Mouse (Mus musculus) heart, postnatal 25 days (tissue): Measurements from ENCODE around the gene Ubqln1. TPM values are rescaled to one million over a fixed set of nuclear protein-coding genes. Genes with fewer than 3 reads are reported as not detected.

Experiments used
- DNase-seq: peaks from one replicate; pipeline ENCODE4 v3.0.0; 2022; ENCODE audit warnings: low spot score
- intact Hi-C: fragments of 180-260 bp; cut with DNase I; formaldehyde crosslinking; loops from one replicate; pipeline ENCODE4 v1.15.1; 2025
- total RNA-seq, 2 experiments: library from RNA; stranded (reverse); gene quantifications; 2 replicates each; pipeline ENCODE4 v1.2.3; 2021

The Ubqln1 gene
- total RNA-seq, 2 experiments from 2014 or later, result 48.2 to 50.2 TPM

DNA sequence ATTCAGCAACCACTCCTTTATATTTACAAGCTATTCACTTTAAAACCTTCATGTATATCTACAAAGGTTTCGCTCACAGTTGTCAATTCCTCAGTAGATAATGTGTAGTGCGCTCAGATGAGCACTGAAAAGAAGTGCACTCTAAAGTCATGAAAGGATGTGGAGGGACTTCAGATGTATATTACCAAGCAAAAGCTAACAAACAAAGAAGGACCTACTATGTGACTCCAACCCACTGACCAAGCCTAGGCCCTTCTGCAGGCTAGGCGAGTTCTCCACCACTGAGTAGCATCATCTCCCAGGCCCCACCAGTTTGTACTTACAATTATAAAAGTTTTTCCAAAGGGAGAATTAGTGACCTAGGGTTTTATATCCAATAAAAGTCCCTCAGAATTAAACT lies 11.3 kb downstream of the Ubqln1 start:
- intact Hi-C loops, result loop anchor here (5.0 kb wide), 1 partner anchor 37 kb away; no protein-coding TSS in a partner anchor
- no peak for DNase-seq

DNA sequence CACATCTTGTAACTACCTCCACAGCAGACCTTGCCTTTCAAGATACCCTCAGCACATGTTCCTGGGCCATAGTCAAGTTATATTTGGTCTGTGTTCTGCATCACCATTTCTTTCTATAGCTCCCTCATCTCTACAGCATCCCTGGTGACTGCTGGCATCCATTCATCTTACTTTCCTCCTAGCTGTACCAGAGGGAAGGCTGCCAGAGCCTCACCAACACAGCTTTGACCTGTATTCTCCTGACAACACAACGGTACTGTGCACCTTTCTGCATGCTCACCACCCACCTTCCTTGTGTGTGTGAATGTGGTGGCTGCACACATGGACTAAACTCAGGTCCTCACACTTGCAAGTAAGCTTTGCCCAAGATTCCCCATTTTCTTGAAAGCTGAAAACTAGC lies 12.6 kb downstream of the Ubqln1 start:
- intact Hi-C loops, result loop anchor here (5.0 kb wide), 1 partner anchor 36 kb away; no protein-coding TSS in a partner anchor
- no peak for DNase-seq

DNA sequence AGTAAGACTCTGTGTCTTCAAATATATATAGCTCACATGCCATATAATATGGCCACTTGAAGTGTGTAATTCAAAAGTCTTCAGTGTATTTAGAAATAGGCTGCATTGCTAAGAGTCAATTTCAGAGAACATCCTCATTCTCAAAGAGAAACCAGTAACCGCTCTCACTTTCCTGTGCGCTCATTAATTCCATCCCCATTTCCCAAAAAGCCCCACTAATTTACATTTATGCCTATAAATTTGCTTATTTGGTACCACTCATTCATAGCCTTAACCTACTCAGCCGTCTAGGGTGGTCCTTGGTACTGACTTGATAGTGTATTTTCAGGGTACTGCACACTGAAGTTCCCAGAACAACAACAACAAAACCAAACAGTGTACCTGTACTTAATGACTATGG lies 13.5 kb downstream of the Ubqln1 start:
- intact Hi-C loops, result loop anchor here (5.0 kb wide), 1 partner anchor 35 kb away; no protein-coding TSS in a partner anchor
- no peak for DNase-seq

DNA sequence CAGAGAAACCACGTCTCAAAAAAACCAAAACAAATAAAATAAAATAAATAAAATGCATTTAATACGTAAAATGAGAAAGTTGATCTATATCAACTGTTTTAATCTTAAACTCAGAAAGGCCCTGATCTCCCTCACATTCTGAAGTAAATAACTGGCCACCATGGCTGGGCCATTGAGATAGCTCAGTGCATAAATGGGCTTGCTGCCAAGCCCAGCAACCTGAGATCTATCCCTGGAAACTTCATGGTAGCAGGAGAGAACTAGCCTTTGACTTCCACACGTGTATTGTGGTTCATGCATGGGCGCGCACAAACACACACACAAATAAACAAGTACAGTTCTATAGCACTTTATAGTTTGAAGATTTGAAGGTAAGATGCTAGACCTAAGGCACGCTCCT lies 14.1 kb downstream of the Ubqln1 start:
- intact Hi-C loops, result loop anchor here (5.0 kb wide), 1 partner anchor 34 kb away; no protein-coding TSS in a partner anchor
- no peak for DNase-seq

DNA sequence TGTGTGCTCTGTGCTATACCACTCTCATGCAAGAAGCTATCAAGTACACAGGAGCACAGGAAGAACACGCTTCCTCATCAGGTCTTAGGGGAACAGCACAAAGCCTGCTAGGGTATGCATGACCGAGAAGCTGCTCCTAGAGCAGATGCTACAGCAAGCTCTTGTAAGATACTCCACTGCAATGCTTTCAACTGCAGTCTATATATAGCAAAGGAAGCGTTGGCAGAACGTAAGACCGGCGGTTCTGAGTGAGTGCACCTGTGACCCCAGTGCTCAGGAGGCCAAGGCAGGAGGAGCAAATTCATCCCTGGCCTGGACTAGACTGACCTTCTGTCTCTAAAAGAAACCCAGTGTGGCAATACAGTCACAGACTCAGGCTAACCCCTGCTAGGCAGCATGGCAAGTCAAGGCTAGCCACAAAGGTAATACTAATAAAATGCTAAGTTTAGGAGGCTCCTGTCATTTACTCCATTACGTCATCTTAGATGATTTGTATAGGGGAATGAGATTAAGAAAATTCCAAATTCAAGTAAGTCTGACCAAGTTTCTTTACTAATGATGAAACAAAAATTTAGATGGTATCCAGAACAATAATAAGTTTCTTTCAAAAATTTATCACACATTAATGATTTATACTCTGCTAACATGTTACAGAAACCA lies 17.3 kb downstream of the Ubqln1 start:
- intact Hi-C loops, result no loop called here
- no peak for DNase-seq

DNA sequence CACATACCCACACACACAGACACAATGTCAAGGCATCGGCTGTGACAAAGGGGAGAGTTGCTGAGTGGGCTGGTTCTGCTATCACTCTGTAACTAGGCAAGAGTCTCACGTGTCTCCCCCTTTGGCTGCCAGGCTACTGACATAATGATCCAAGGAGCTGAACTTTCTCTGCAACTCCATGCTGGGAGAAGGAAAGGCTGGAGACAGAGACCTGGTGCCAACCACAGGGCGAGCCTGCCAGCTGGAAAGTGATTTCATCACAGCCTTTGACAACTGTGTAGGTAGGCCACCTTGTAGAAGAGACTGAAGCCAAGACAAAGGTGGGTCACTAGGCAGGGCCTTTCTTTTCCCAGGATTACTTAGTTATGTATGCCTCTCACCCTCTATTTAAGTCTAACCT lies 18.2 kb downstream of the Ubqln1 start:
- DNase-seq, result no peak
- intact Hi-C loops, result no loop called here

DNA sequence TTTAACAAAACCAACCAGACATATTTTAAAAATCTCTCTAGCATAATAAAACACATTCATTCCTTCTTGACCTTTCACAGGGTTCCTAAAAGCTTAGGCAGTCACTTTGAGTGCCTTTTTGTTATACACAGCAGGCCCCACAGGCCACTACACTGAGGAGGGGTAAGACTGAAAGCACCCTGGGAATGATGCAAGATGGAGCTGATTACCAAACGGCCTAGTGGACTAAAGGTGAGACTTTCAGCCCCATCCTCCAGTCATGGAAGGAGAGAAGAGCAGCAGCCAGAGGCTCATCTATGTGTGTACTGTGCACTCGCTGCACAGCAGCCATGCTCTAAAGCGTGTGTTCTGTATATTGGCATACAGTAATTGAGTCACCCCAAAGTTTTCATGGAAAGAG lies 20.5 kb downstream of the Ubqln1 start:
- intact Hi-C loops, result no loop called here
- DNase-seq, result no peak

DNA sequence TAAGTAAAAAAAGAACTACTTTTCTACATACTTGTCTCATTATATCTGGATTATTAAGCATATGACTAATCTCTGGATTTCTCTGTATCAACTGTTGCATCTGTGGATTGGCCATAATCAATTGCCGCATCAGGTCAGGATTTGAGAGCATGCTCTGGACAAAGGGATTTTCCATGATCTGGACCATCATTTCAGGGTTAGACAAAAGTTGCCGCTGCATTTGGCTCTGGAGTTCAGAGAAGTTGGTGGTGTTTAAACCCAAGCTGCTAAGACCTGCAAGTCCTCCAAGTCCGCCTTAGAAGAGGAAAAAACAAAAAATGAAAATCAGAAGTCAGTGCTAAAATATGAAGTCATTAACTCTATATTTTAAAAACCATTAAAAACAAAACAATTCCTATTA lies 22.2 kb downstream of the Ubqln1 start:
- intact Hi-C loops, result no loop called here
- DNase-seq, result no peak

DNA sequence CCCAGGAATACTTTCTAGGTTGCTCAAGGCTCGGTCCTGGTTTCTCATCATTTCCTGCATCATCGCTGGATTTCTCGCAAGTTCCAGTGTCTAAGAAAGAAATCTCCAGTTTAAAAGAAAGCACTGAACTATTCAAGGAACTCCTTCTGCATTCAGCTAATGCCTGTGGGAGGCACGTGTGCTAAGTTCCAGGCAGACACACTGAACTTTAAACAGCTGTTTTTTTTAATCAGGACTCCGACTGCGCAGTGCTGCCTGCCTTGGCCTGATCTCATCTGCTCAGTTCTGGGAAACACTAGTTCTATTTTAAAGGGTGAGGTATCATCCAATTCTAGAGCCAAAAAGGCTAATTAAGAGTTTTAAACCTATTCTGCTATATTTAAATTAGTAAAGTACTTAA lies 23.3 kb downstream of the Ubqln1 start:
- intact Hi-C loops, result no loop called here
- DNase-seq, result no peak

DNA sequence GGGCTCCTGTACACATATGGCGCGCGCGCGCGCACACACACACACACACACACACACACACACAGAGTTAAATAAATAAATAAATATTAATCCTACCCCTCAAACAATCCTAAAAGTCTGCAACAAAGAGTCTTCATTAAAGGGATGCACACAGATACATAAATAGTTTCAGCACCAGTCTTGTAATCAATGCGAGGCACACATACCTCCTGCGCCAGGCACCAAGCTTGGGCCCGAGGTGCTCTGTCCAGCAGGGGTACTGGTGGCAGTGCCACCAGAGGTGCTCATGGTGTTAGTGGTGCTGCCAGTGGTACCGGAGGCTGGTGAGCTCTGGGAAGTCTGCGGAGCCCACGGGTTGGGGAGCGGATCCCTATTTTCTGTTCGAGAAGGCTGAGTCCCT lies 23.9 kb downstream of the Ubqln1 start:
- intact Hi-C loops, result no loop called here
- no peak for DNase-seq

DNA sequence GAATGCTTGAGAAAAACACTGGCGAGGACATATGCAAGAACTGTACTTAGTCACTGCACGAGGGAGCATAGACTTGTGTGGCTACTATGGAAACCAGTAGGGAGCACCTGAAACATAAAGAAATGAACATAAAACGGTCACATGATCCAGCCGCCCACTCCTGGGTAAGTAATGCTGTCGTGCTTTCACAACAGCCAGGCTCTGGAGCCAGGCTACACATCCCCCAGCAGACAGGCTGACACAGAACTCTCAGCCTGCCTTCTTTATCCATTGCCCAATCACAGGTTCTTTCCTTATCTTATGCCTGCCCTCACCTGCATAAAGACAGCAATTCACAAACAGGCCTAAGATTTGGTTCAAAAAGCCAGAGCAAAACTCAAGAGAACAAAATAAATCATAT lies 26.0 kb downstream of the Ubqln1 start:
- intact Hi-C loops, result loop anchor here (2.0 kb wide), 1 partner anchor 43 kb away; no protein-coding TSS in a partner anchor
- no peak for DNase-seq

DNA sequence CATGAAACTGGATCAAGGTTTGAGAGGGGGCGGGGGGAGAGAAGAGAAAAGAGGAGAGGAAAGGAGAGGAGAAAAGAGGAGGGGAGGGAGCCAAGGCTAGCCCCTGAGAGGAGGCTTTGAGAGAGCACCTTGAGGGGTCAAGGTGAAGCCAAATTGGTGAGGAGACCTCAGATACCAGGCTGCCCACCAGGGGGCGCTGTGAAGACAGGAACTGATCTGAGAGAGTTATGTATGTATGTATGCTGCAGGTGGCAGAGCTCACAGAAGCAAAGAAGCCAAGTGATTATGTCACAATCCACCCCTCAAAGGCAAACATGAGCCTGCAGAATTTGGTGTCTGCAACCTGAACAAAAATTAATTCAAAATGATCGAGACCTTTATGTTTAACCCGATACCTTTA lies 27.0 kb downstream of the Ubqln1 start:
- intact Hi-C loops, result loop anchor here (2.0 kb wide), 1 partner anchor 44 kb away; no protein-coding TSS in a partner anchor

DNA sequence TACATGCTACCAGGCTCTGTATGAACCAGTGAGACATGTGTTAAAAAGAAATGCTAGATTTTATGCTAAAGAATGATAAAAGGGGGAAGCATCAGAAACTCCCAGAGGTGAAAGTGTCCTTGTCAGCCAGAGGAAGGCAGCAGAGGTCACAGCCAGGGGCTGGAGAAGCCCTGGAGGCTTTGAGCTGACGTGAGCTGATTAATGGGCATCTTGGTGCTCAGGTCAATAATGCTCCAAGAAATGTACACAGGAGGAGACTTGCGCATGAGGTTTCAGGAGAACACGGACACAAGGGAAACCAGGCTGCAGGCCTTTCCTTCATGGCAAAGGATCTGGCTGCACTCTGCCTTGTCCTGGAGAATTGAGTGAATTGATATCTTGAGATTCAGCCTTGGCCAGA lies 27.7 kb downstream of the Ubqln1 start:
- no peak for DNase-seq
- intact Hi-C loops, result loop anchor here (2.0 kb wide), 1 partner anchor 45 kb away; no protein-coding TSS in a partner anchor

More for the DNA sequence above, 27.0 kb downstream of the Ubqln1 start:
- DNase-seq, result peak; percentile 34

DNA sequence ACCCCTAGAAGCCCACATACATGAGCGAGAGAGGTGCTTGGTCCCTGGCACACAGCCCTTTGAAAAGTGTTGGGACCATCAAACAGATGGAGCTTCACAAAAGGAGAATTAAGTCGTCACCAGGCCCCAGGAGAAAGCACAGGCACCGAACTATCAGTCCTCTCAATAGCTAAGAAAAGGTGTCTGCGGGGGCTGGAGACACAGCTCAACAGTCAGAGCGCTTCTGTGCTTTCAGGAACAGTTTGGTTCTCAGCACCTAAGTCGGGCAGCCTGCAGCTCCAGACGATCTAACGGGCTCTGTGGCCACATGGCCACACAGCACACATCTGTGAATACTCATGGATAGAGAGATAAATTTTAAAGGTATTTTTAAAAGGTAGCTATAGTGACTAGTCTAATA lies 29.2 kb downstream of the Ubqln1 start:
- DNase-seq, result no peak
- intact Hi-C loops, result no loop called here

DNA sequence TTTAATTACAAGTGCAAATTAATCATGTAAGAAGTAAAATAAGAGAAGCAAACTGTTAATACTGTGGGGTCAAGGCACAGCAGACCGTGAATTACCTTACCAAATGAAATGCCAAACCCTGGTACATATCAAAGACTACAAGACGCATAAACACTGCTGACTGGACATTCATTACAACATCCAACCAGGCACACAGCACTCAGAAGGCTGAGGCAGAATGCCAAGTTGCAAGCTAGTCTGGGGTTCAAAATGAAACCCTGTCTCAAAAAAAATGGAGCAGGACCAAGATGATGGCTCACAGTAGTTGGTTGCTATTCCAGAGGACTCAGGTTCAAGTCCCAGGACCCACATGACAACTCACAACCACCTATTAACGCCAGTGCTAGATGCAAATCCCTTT lies 31.3 kb downstream of the Ubqln1 start:
- intact Hi-C loops, result no loop called here
- no peak for DNase-seq

DNA sequence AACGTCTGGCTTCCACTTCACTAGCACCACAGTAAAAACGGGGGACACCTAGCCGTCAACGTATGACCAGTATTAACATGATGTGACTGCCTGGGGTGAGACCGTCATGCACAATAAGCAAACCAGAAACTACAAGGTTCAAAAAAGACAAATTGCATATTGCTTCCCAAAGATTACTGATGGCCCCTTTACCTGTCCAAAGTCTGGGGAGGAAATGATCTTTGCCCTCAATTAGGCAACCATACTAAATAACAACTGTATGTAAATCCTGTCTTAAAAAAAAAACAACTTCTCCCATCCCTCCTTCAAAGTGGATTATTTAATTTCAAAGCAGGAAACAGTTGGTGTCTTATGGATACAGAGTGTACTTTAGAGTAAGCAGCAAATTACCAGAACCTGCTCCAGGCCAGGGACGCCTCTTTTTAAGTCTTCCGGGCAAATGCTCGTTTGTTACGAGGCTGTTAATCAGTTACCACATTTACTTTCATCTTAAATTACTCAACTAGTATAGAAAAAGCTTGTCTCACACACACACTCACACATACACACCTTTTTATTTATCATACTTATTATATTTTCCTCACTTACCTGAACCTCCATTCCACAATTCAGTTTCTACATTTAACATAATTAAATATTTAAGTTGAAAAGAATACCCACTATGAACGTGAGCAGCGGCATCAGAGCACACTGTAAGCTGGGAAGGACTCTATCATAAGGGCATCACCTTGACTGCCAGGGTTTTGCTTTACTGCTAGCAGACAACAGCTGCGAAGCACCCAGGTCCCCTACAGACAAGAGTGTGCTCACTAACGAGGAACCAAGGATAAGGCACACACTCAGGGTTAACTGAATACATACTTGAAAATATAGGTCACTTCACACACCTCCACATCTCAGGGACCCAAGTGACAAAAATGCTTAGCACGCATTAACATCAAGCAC lies 33.6 kb downstream of the Ubqln1 start:
- no peak for DNase-seq
- intact Hi-C loops, result no loop called here

DNA sequence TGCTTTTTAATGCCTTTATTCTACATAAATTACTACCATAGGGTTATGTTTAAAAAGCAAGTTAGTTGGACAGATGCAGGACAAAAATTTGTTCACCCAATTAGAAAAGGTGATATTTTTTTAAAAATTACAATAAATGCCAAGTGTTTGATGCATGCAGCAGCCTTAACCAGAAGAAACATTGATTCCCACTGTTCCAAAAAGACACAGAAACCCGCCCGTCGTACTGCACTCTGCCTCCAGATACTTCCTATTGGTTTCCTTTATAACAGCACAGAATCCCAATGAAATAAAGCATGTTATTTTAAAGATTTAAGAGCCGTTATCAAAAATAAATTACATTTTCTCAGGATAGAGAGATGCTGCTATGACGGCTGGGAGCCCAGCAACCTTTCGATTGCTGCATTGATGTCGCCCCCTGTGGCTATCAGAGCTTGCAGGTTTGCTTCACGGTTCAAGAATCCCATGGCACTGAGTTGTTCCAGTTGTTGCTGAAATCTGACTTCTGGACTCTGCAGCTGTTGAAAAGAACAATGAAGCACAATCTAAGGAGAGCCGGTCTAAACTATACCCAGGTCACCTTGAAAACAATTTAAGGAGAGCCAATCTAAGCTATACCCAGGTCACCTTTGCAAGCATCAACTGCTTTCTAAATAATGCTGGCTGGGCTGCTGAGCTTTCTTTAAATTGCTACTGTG lies 37.8 kb downstream of the Ubqln1 start:
- DNase-seq, result peak; percentile 100
- intact Hi-C loops, result no loop called here

DNA sequence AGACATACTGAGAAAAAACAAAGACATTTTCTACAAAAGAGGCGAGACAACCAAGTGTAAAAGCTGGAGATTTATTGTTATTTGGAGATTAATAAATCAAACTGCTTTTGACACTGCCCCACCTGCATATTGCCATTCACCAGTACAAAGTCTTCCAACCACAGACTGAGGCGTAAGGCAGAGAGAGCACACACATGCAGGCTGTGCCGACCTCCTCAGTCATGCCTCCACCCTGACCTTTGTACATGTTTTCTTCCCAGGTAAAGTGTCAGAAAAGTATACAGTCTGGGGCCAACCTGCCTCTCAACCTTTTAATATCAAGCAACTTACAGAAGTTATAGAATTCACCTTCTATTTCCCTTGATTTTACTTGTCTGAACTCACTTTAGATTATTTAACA lies 39.3 kb downstream of the Ubqln1 start:
- DNase-seq, result no peak
- intact Hi-C loops, result no loop called here

DNA sequence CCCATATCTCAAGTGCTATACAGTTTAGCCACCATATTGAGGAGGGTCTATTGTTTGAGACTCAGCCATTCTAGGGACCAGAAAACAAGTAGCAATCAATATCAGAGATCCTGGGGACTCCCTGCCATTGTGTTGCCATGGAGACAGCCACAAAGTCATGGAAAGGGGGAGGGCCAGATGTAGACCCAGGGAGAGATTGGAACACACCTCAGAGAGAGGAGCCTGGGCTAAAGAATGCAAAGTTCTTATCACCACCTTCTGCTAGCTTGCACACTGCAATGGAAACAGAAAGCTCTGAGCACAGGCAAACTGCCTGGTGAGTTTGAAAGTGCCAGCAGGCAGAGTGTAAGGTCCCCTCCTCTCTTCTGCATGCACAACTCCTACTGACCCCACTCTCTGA lies 47.3 kb downstream of the Ubqln1 start:
- intact Hi-C loops, result loop anchor here (5.0 kb wide), 1 partner anchor 34 kb away; no protein-coding TSS in a partner anchor
- no peak for DNase-seq

DNA sequence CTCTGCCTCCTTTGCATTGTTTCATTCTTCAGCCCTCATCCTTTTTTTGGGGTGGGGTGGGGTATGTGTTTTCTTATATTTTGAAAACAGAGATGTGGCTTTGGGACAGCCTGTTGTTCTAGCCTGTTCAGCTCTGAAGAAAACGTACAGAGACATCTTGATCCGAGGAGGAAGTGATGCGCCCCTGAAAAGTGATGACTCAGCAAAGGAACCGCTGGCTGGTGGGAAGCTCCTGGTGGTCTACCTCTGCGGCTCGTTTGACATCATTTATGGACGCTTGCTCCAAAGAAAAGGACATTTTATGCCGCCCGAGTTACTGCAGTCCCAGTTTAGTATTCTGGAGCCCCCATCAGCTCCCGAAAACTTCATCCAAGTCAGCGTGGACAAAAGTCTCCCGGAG lies 52.1 kb downstream of the Ubqln1 start:
- intact Hi-C loops, result no loop called here
- DNase-seq, result no peak
